Mouse (Mus musculus): ENCODE measurements around the gene Sct.

Sct gene

GRCm38 (mm10) chr7:141278766-141279590, at the start of gene Sct:
TSS of gene Sct (minus strand) at chr7:141279133.
- no peak for DNase-seq

- no peak for DNase-seq
Observed at GRCm38 (mm10) chr7:141328373-141328990, 49.5 kb upstream of the Sct start.

GRCm38 (mm10) chr7:141327469-141328372, 48.8 kb upstream of the Sct start, which contains the start of the genes Deaf1 and Tmem80:
TSS of gene Deaf1 (minus strand) at chr7:141327690.
TSS of gene Tmem80 (plus strand) at chr7:141327739.
- peak; percentile 98 to 99 for DNase-seq

GRCm38 (mm10) chr7:141326546-141327446, 47.9 kb upstream of the Sct start:
- DNase-seq: peak in 1 of 2 experiments; percentile 28

GRCm38 (mm10) chr7:141324686-141325085, 45.8 kb upstream of the Sct start:
- DNase-seq: no peak

GRCm38 (mm10) chr7:141319446-141319845, 40.5 kb upstream of the Sct start:
- DNase-seq: no peak

GRCm38 (mm10) chr7:141317619-141318132, 38.7 kb upstream of the Sct start:
- no peak for DNase-seq

GRCm38 (mm10) chr7:141315974-141316373, 37.0 kb upstream of the Sct start:
- peak; percentile 48 to 64 for DNase-seq

GRCm38 (mm10) chr7:141315076-141315475, 36.1 kb upstream of the Sct start:
- DNase-seq: no peak

- DNase-seq: no peak
Observed at GRCm38 (mm10) chr7:141314416-141314815, 35.5 kb upstream of the Sct start.

GRCm38 (mm10) chr7:141304537-141304936, 25.6 kb upstream of the Sct start:
- no peak for DNase-seq

- DNase-seq: peak in 1 of 2 experiments; percentile 13
Observed at GRCm38 (mm10) chr7:141302702-141303268, 23.9 kb upstream of the Sct start.

- DNase-seq: no peak
Observed at GRCm38 (mm10) chr7:141301386-141301785, 22.5 kb upstream of the Sct start.

- DNase-seq: no peak
Observed at GRCm38 (mm10) chr7:141299175-141299574, 20.2 kb upstream of the Sct start.

GRCm38 (mm10) chr7:141297926-141298650, 19.2 kb upstream of the Sct start:
- DNase-seq: no peak

- DNase-seq: no peak
Observed at GRCm38 (mm10) chr7:141294479-141294878, 15.5 kb upstream of the Sct start.

GRCm38 (mm10) chr7:141293852-141294471, 15.0 kb upstream of the Sct start:
- peak in 1 of 2 experiments; percentile 17 for DNase-seq

- DNase-seq: no peak
Observed at GRCm38 (mm10) chr7:141292583-141293388, 13.9 kb upstream of the Sct start.

- DNase-seq: no peak
Observed at GRCm38 (mm10) chr7:141291921-141292582, 13.1 kb upstream of the Sct start, which contains the start of gene Drd4. TSS of gene Drd4 (plus strand) at chr7:141292006.
